Mouse (Mus musculus) liver, embryonic 14.5 days (tissue): Measurements from ENCODE around the gene Gfy.

Experiments used
- CTCF ChIP-seq: IDR thresholded peaks from 2 replicates; pipeline ENCODE4 v1.5.1; 2016; ENCODE audit warnings: antibody characterized with exemption, low read depth, control low read depth
- EP300 ChIP-seq: IDR thresholded peaks from 2 replicates; pipeline ENCODE4 v1.6.1; 2016; ENCODE audit warnings: antibody characterized with exemption, low read depth

DNA sequence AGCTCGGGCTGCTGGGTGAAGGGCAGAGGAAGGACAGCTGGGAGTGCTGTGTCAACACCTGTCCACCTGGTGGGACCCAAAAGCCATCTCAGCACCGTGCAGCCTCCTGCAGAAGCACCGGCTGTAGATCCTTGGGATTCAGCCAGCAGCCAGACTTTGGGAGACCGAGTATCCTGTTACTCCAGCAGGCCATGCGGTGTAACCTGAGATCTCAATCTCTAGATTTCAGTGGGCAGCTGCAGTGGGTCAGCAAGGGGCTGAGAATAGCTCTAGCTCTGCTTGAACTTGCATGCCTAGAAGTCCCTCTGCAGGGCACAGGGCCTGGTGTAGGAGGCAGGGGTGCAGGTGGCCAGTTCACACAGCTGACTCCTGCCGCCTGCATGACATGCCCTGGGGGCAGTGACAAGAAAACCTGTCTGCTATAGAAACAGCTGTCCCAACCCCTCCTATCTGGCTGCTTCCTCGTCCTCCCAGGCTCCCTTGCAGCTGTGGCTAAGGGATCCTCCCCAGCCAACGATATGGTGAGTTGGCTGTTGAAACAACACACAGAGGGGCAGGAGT lies 12.5 kb upstream of the Gfy start:
- TF ChIP-seq CTCF (no peak), EP300 (no peak)
